16 mouse cellular contexts compared by ENCODE assay signal in the genomic region with DNA sequence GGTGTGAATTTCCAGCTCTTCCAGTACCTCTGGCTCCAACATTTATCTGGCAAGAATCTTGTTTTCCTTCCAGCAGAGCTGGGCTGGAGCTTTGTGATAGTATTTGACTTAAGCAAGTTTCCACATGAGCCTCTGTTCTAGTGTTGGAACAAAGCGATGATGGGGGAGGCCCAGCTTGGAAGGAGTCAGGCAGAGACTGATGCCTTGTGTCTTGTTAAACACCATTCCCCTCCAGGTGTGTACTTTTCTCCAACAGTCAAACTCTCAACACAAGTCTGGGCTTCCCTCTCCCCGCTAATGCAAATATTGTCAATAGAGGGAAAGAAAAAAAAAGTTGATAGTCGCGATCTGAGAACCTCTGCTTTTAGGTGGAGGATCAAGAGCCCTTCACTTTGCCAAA.
A peak's percentile ranks its signal among the peaks of the same experiment; 100 is the strongest.
DNase-seq lines count a peak whose midpoint lies in the region; ATAC-seq lines count a peak whose summit lies in the region.
"Had no signal": no experiment of that assay in that cellular context is flagged by ENCODE, and none has a peak within 500 bp of the region (broad histone marks: within the 10 kb centered on the region; RNA-seq: fewer than 3 reads in every experiment).

No protein-coding gene starts in this region.

- ATAC-seq in kidney, embryonic 15.5 days (replicated peaks; ENCODE audit: low FRiP score): no peak
- ATAC-seq in lung, embryonic 16.5 days (ENCODE audit: low read depth): peak; percentile 79
- ATAC-seq in neural tube, embryonic 15.5 days (ENCODE audit: low FRiP score): no peak
- ATAC-seq: forebrain, embryonic 13.5 days had no signal

- DNase-seq in kidney, postnatal 4 days: no peak
- no peak for DNase-seq in lung, postnatal 10 days
- peak; percentile 8 for DNase-seq in lung, postnatal 25 days (ENCODE audit: low spot score)
- no peak for DNase-seq in adipocyte (ENCODE audit: low spot score)
- DNase-seq: adrenal gland, postnatal 36 days; cerebellum, adult 9-10 months; kidney, postnatal 10 days; layer of hippocampus, adult 9-11 months; right cerebral cortex, postnatal 25 days had no signal

- peak overlapping the region; percentile 79 for H3K27ac ChIP-seq in kidney, embryonic 15.5 days
- no peak overlapping the region for H3K27ac ChIP-seq in lung, embryonic 16.5 days (ENCODE audit: low read length)
- no peak overlapping the region for H3K27ac ChIP-seq in neural tube, embryonic 15.5 days (replicated peaks)
- H3K27ac ChIP-seq: forebrain, embryonic 13.5 days; limb, embryonic 12.5 days; midbrain, embryonic 10.5 days; neural tube, embryonic 12.5 days had no signal

- WGBS in kidney, embryonic 15.5 days: 80% methylated on average over 4 of the region's 4 CpGs
- WGBS in lung, embryonic 16.5 days: 41% methylated on average over 4 of the region's 4 CpGs
- 89% methylated on average over 4 of the region's 4 CpGs for WGBS in neural tube, embryonic 15.5 days

- H3K9ac ChIP-seq in kidney, embryonic 15.5 days: no peak overlapping the region
- no peak overlapping the region for H3K9ac ChIP-seq in lung, embryonic 16.5 days (ENCODE audit: low read length)
- H3K9ac ChIP-seq in neural tube, embryonic 15.5 days (replicated peaks): no peak overlapping the region
- H3K9ac ChIP-seq: forebrain, embryonic 13.5 days; limb, embryonic 12.5 days; neural tube, embryonic 12.5 days had no signal

- H3K4me3 ChIP-seq in kidney, embryonic 15.5 days (replicated peaks): no peak overlapping the region
- H3K4me3 ChIP-seq in lung, embryonic 16.5 days (ENCODE audit: low read length): no peak overlapping the region
- no peak overlapping the region for H3K4me3 ChIP-seq in neural tube, embryonic 15.5 days (replicated peaks)
- H3K4me3 ChIP-seq: forebrain, embryonic 13.5 days; limb, embryonic 12.5 days; midbrain, embryonic 10.5 days; neural tube, embryonic 12.5 days had no signal

- peaks cover 31% of the 10 kb centered on the region for H3K4me1 ChIP-seq in kidney, embryonic 15.5 days
- no peaks in the 10 kb centered on the region for H3K4me1 ChIP-seq in lung, embryonic 16.5 days (replicated peaks; ENCODE audit: control insufficient read depth, insufficient read depth, low read length)
- H3K4me1 ChIP-seq in neural tube, embryonic 15.5 days: peaks cover 4% of the 10 kb centered on the region; the same call in 1 of the 2 replicates
- H3K4me1 ChIP-seq: forebrain, embryonic 13.5 days; midbrain, embryonic 10.5 days; neural tube, embryonic 12.5 days had no signal

- H3K27me3 ChIP-seq in kidney, embryonic 15.5 days: no peaks in the 10 kb centered on the region
- peaks cover 41% of the 10 kb centered on the region for H3K27me3 ChIP-seq in lung, embryonic 16.5 days (ENCODE audit: control insufficient read depth, insufficient read depth, low read depth, low read length)
- H3K27me3 ChIP-seq in neural tube, embryonic 15.5 days (replicated peaks): no peaks in the 10 kb centered on the region
- H3K27me3 ChIP-seq: forebrain, embryonic 13.5 days; limb, embryonic 12.5 days; neural tube, embryonic 12.5 days had no signal

- H3K36me3 ChIP-seq in kidney, embryonic 15.5 days: no peaks in the 10 kb centered on the region
- no peaks in the 10 kb centered on the region for H3K36me3 ChIP-seq in lung, embryonic 16.5 days (ENCODE audit: control insufficient read depth, insufficient read depth, low read length)
- H3K36me3 ChIP-seq in neural tube, embryonic 15.5 days: no peaks in the 10 kb centered on the region
- H3K36me3 ChIP-seq: limb, embryonic 12.5 days; midbrain, embryonic 10.5 days; neural tube, embryonic 12.5 days had no signal

- H3K9me3 ChIP-seq in kidney, embryonic 15.5 days (replicated peaks): no peaks in the 10 kb centered on the region
- H3K9me3 ChIP-seq in lung, embryonic 16.5 days (ENCODE audit: control insufficient read depth, low read length): no peaks in the 10 kb centered on the region
- H3K9me3 ChIP-seq in neural tube, embryonic 15.5 days (replicated peaks): no peaks in the 10 kb centered on the region
- H3K9me3 ChIP-seq: forebrain, embryonic 13.5 days; limb, embryonic 12.5 days; midbrain, embryonic 10.5 days; neural tube, embryonic 12.5 days had no signal

- no peak overlapping the region for H3K4me2 ChIP-seq in kidney, embryonic 15.5 days
- H3K4me2 ChIP-seq in lung, embryonic 16.5 days (ENCODE audit: low read depth, low read length): no peak overlapping the region
- no peak overlapping the region for H3K4me2 ChIP-seq in neural tube, embryonic 15.5 days
- H3K4me2 ChIP-seq: forebrain, embryonic 13.5 days; limb, embryonic 12.5 days; neural tube, embryonic 12.5 days had no signal
